Mouse (Mus musculus): ENCODE data around the gene Fam20a. TPM values are rescaled to one million over a fixed set of nuclear protein-coding genes. Genes with fewer than 3 reads are reported as not detected.

Fam20a gene
- 2.1 and 2.6 TPM in 2 replicates for polyA plus RNA-seq (2014; fragmentation: Nextera tagmentation; extraction: Ambion mirVana)

DNA sequence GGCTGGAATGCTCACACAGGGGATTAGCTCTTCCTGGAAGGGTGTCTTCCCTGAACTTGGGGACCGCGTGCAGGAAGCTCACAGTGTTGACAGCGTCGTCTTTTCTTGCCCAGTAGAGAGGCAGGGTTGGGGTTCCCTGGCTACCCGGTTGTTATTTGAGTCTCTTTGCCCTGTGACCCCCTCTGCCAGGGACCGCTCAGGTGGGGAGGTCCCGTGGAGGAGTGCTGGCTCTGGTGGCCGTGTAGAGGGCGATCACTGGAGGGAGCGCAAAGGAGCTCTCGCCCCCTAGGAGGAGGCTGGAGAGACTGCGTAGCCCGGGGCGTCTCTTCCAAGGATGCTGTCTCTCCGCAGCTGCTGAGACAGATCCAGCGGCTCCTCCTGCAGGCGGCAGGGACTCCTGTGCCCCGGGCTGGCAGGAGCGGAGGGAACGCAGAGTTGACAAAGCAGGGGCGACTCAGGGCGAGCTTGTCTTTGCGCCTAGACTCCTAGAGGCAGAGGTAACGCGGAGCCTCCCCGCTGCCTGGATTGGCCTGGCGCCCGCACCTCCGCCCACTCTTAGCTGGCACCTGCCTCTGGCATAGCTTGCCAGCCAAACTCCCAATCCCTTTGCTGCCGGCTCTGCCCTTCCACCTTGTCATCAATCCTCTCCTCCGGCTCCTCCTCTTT is at the start of gene Fam20a:
TSS of gene Fam20a (minus strand) at position 499 of the 666 bp plus-strand sequence.
- peak within 1 kb of the TSS in 1 of 2 experiments; percentile 11; a peak in 1 of 4 replicates for H3K27ac ChIP-seq (replicated peaks in 1 of 2; ENCODE audit: control insufficient read depth in 1 of 2, insufficient read depth in 1 of 2, low read depth in 2 of 2, low read length in 2 of 2)
- H3K27me3 ChIP-seq (ENCODE audit: control insufficient read depth, insufficient read depth, low read length): no peaks in the 10 kb centered on the region
- H3K9ac ChIP-seq (ENCODE audit: low read length): peak within 1 kb of the TSS; percentile 64
- peak within 1 kb of the TSS; percentile 50 to 51 for H3K4me3 ChIP-seq (ENCODE audit: control insufficient read depth in 1 of 2, insufficient read depth in 1 of 2, low read depth in 1 of 2, low read length in 2 of 2)
- H3K4me2 ChIP-seq (ENCODE audit: low read length): peak within 1 kb of the TSS; percentile 94
- ATAC-seq (ENCODE audit: insufficient number of reproducible peaks, insufficient read depth, low FRiP score, low read depth): peak; percentile 38
- peaks cover 4% of the 10 kb centered on the region in 2 experiments; a peak in 2 of 4 replicates for H3K4me1 ChIP-seq (ENCODE audit: control insufficient read depth in 2 of 2, insufficient read depth in 2 of 2, low read length in 2 of 2)
- 1% methylated on average over 31 of the region's 31 CpGs for WGBS
- no peaks in the 10 kb centered on the region for H3K36me3 ChIP-seq (ENCODE audit: control insufficient read depth, insufficient read depth, low read length)
- no peaks in the 10 kb centered on the region for H3K9me3 ChIP-seq (ENCODE audit: control insufficient read depth, low read length)

DNA sequence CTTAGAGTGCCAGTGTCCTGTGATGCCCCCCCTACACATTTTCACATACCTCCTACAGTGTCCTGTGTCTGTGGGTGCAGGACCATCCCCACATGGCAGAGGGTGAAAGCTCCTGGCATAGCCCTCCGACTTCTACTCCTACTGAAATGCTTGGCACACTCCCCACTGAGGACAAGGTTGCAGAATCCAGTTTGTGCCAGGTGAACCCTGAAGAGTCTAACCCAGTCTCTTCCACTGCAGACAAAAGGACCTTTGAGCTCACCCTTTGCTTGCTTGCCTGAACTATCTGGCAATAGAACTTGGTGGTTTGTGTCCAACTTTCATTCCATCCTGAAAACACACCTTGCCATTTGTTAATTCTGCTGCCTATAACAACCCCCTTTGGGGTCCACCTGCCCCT is 49.3 kb upstream of the Fam20a start:
- Histone ChIP-seq H3K36me3 (ENCODE audit: control insufficient read depth, insufficient read depth, low read length) (no peaks in the 10 kb centered on the region), H3K27ac (replicated peaks in 1 of 2; ENCODE audit: control insufficient read depth in 1 of 2, insufficient read depth in 1 of 2, low read depth in 2 of 2, low read length in 2 of 2) (no peak overlapping the region), H3K4me3 (ENCODE audit: control insufficient read depth in 1 of 2, insufficient read depth in 1 of 2, low read depth in 1 of 2, low read length in 2 of 2) (no peak overlapping the region), H3K9ac (ENCODE audit: low read length) (no peak overlapping the region), H3K27me3 (ENCODE audit: control insufficient read depth, insufficient read depth, low read length) (no peaks in the 10 kb centered on the region), H3K4me2 (ENCODE audit: low read length) (no peak overlapping the region), H3K4me1 (ENCODE audit: control insufficient read depth in 2 of 2, insufficient read depth in 2 of 2, low read length in 2 of 2) (no peaks in the 10 kb centered on the region), H3K9me3 (ENCODE audit: control insufficient read depth, low read length) (peaks cover 7% of the 10 kb centered on the region; the same call in 1 of the 2 replicates)
- ATAC-seq (ENCODE audit: insufficient number of reproducible peaks, insufficient read depth, low FRiP score, low read depth): no peak
- 68% methylated on average over 1 of the region's 1 CpGs for WGBS

- no peak for ATAC-seq (ENCODE audit: insufficient number of reproducible peaks, insufficient read depth, low FRiP score, low read depth)
- no peak overlapping the region for H3K27ac ChIP-seq (replicated peaks in 1 of 2; ENCODE audit: control insufficient read depth in 1 of 2, insufficient read depth in 1 of 2, low read depth in 2 of 2, low read length in 2 of 2)
- H3K9me3 ChIP-seq (ENCODE audit: control insufficient read depth, low read length): peaks cover 7% of the 10 kb centered on the region; the same call in 1 of the 2 replicates
- H3K36me3 ChIP-seq (ENCODE audit: control insufficient read depth, insufficient read depth, low read length): no peaks in the 10 kb centered on the region
- no peaks in the 10 kb centered on the region for H3K27me3 ChIP-seq (ENCODE audit: control insufficient read depth, insufficient read depth, low read length)
- H3K4me2 ChIP-seq (ENCODE audit: low read length): no peak overlapping the region
- no peaks in the 10 kb centered on the region for H3K4me1 ChIP-seq (ENCODE audit: control insufficient read depth in 2 of 2, insufficient read depth in 2 of 2, low read length in 2 of 2)
- H3K4me3 ChIP-seq (ENCODE audit: control insufficient read depth in 1 of 2, insufficient read depth in 1 of 2, low read depth in 1 of 2, low read length in 2 of 2): no peak overlapping the region
- no peak overlapping the region for H3K9ac ChIP-seq (ENCODE audit: low read length)
- 78% methylated on average over 14 of the region's 14 CpGs for WGBS
Observed at GRCm38 (mm10) chr11:109770185-109770584, 48.1 kb upstream of the Fam20a start.

GRCm38 (mm10) chr11:109769091-109769490 is 47.0 kb upstream of the Fam20a start:
- Histone ChIP-seq H3K9me3 (ENCODE audit: control insufficient read depth, low read length) (no peaks in the 10 kb centered on the region), H3K27ac (replicated peaks in 1 of 2; ENCODE audit: control insufficient read depth in 1 of 2, insufficient read depth in 1 of 2, low read depth in 2 of 2, low read length in 2 of 2) (no peak overlapping the region), H3K4me3 (ENCODE audit: control insufficient read depth in 1 of 2, insufficient read depth in 1 of 2, low read depth in 1 of 2, low read length in 2 of 2) (no peak overlapping the region), H3K9ac (ENCODE audit: low read length) (no peak overlapping the region), H3K27me3 (ENCODE audit: control insufficient read depth, insufficient read depth, low read length) (no peaks in the 10 kb centered on the region), H3K4me1 (ENCODE audit: control insufficient read depth in 2 of 2, insufficient read depth in 2 of 2, low read length in 2 of 2) (no peaks in the 10 kb centered on the region), H3K36me3 (ENCODE audit: control insufficient read depth, insufficient read depth, low read length) (no peaks in the 10 kb centered on the region), H3K4me2 (ENCODE audit: low read length) (no peak overlapping the region)
- WGBS: 71% methylated on average over 5 of the region's 5 CpGs
- no peak for ATAC-seq (ENCODE audit: insufficient number of reproducible peaks, insufficient read depth, low FRiP score, low read depth)

DNA sequence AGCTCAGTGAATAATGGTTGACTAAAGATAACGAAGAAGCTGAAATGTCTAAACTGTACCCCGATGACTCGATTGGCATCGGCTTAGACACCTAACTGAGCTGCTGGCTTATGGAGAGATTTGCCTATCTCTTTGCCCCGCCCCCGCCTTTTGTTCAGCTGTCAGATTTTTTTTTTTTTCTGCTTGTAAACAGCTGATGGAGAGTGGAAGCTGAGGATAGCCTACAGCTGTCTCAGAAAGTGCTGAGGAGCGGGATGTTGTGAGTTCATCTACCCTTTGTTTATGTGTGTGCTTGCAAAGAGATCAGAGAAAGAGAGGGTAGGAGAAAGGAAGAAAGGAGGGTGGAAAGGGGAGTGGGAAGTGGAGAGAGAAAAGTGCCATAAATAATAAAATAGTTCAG is 38.0 kb upstream of the Fam20a start:
- Histone ChIP-seq H3K36me3 (ENCODE audit: control insufficient read depth, insufficient read depth, low read length) (no peaks in the 10 kb centered on the region), H3K9ac (ENCODE audit: low read length) (no peak overlapping the region), H3K4me2 (ENCODE audit: low read length) (no peak overlapping the region), H3K4me3 (ENCODE audit: control insufficient read depth in 1 of 2, insufficient read depth in 1 of 2, low read depth in 1 of 2, low read length in 2 of 2) (no peak overlapping the region), H3K4me1 (ENCODE audit: control insufficient read depth in 2 of 2, insufficient read depth in 2 of 2, low read length in 2 of 2) (no peaks in the 10 kb centered on the region), H3K27ac (replicated peaks in 1 of 2; ENCODE audit: control insufficient read depth in 1 of 2, insufficient read depth in 1 of 2, low read depth in 2 of 2, low read length in 2 of 2) (no peak overlapping the region), H3K27me3 (ENCODE audit: control insufficient read depth, insufficient read depth, low read length) (no peaks in the 10 kb centered on the region), H3K9me3 (ENCODE audit: control insufficient read depth, low read length) (no peaks in the 10 kb centered on the region)
- ATAC-seq (ENCODE audit: insufficient number of reproducible peaks, insufficient read depth, low FRiP score, low read depth): no peak
- 73% methylated on average over 7 of the region's 7 CpGs for WGBS

GRCm38 (mm10) chr11:109758616-109759215 is 36.6 kb upstream of the Fam20a start:
- no peak for ATAC-seq (ENCODE audit: insufficient number of reproducible peaks, insufficient read depth, low FRiP score, low read depth)
- Histone ChIP-seq H3K27ac (replicated peaks in 1 of 2; ENCODE audit: control insufficient read depth in 1 of 2, insufficient read depth in 1 of 2, low read depth in 2 of 2, low read length in 2 of 2) (no peak overlapping the region), H3K27me3 (ENCODE audit: control insufficient read depth, insufficient read depth, low read length) (no peaks in the 10 kb centered on the region), H3K4me2 (ENCODE audit: low read length) (no peak overlapping the region), H3K36me3 (ENCODE audit: control insufficient read depth, insufficient read depth, low read length) (no peaks in the 10 kb centered on the region), H3K4me1 (ENCODE audit: control insufficient read depth in 2 of 2, insufficient read depth in 2 of 2, low read length in 2 of 2) (no peaks in the 10 kb centered on the region), H3K9me3 (ENCODE audit: control insufficient read depth, low read length) (no peaks in the 10 kb centered on the region), H3K9ac (ENCODE audit: low read length) (no peak overlapping the region), H3K4me3 (ENCODE audit: control insufficient read depth in 1 of 2, insufficient read depth in 1 of 2, low read depth in 1 of 2, low read length in 2 of 2) (no peak overlapping the region)
- WGBS: 92% methylated on average over 2 of the region's 2 CpGs

- Histone ChIP-seq H3K4me1 (ENCODE audit: control insufficient read depth in 2 of 2, insufficient read depth in 2 of 2, low read length in 2 of 2) (no peaks in the 10 kb centered on the region), H3K9me3 (ENCODE audit: control insufficient read depth, low read length) (no peaks in the 10 kb centered on the region), H3K4me3 (ENCODE audit: control insufficient read depth in 1 of 2, insufficient read depth in 1 of 2, low read depth in 1 of 2, low read length in 2 of 2) (no peak overlapping the region), H3K36me3 (ENCODE audit: control insufficient read depth, insufficient read depth, low read length) (no peaks in the 10 kb centered on the region), H3K4me2 (ENCODE audit: low read length) (no peak overlapping the region), H3K9ac (ENCODE audit: low read length) (no peak overlapping the region), H3K27me3 (ENCODE audit: control insufficient read depth, insufficient read depth, low read length) (no peaks in the 10 kb centered on the region), H3K27ac (replicated peaks in 1 of 2; ENCODE audit: control insufficient read depth in 1 of 2, insufficient read depth in 1 of 2, low read depth in 2 of 2, low read length in 2 of 2) (no peak overlapping the region)
- ATAC-seq (ENCODE audit: insufficient number of reproducible peaks, insufficient read depth, low FRiP score, low read depth): no peak
- WGBS: 74% methylated on average over 7 of the region's 7 CpGs
Observed at GRCm38 (mm10) chr11:109754105-109754602, 32.1 kb upstream of the Fam20a start.

Data from heart, embryonic 14.5 days (tissue).